Mouse (Mus musculus) forebrain, embryonic 11.5 days (tissue): ENCODE measurements around the gene Cisd2. TPM values are rescaled to one million over a fixed set of nuclear protein-coding genes. Genes with fewer than 3 reads are reported as not detected.

Experiments used
- ATAC-seq: fragments of 200-750 bp; cut with Nextera tagmentation; replicated peaks from 2 replicates; pipeline ENCODE4 v1.8.0; 2017; ENCODE audit warnings: moderate TSS enrichment; ENCODE audit not compliant: low FRiP score
- DNase-seq: peaks from one replicate; pipeline ENCODE4 v3.0.0-alpha.2; 2017; ENCODE audit warnings: low spot score
- H3K27ac ChIP-seq: fragments of 300-500 bp; sonication (generic); 2 replicates; pipeline ENCODE4 v1.5.1; 2014; ENCODE audit warnings: low read depth, low read length
- H3K27me3 ChIP-seq: fragments of 300-500 bp; sonication (generic); 2 replicates; pipeline ENCODE4 v1.6.1; 2014; ENCODE audit warnings: mild to moderate bottlenecking, low read length, mixed read lengths; ENCODE audit not compliant: control insufficient read depth, insufficient read depth
- H3K36me3 ChIP-seq: fragments of 300-500 bp; sonication (generic); 2 replicates; pipeline ENCODE4 v1.6.1; 2014; ENCODE audit warnings: mild to moderate bottlenecking, low read length, moderate library complexity, mixed read lengths; ENCODE audit not compliant: control insufficient read depth, insufficient read depth
- H3K4me1 ChIP-seq: fragments of 300-500 bp; sonication (generic); replicated peaks from 2 replicates; pipeline ENCODE4 v1.6.1; 2014; ENCODE audit warnings: low read length, mixed read lengths; ENCODE audit not compliant: control insufficient read depth, insufficient read depth
- H3K4me2 ChIP-seq: fragments of 300-500 bp; sonication (generic); 2 replicates; pipeline ENCODE4 v1.6.1; 2014; ENCODE audit warnings: low read depth, mild to moderate bottlenecking, low read length, moderate library complexity, mixed read lengths; ENCODE audit not compliant: severe bottlenecking
- H3K4me3 ChIP-seq: fragments of 300-500 bp; sonication (generic); 2 replicates; pipeline ENCODE4 v1.5.1; 2014; ENCODE audit warnings: low read depth, low read length
- H3K9ac ChIP-seq: fragments of 300-500 bp; sonication (generic); 2 replicates; pipeline ENCODE4 v1.6.1; 2014; ENCODE audit warnings: low read length
- H3K9me3 ChIP-seq: fragments of 300-500 bp; sonication (generic); 2 replicates; pipeline ENCODE4 v1.6.1; 2016; ENCODE audit warnings: low read length, mixed read lengths; ENCODE audit not compliant: control insufficient read depth
- WGBS: fragments of 180-500 bp; shearing (Covaris S2); extraction: QIAGEN DNeasy Blood & Tissue Kit; methylation state at CpG from one replicate; pipeline ENCODE4 v1.1.7; 2014; 5-methylcytosine and 5-hydroxymethylcytosine counted together
- polyA plus RNA-seq: library from polyadenylated mRNA; unstranded; fragments of >200 nt; fragmentation: Nextera tagmentation; extraction: Ambion mirVana; gene quantifications from 2 replicates; pipeline ENCODE4 v1.2.1, GENCODE M21; 2014

Cisd2 gene
- polyA plus RNA-seq, 1 experiment from 2014 or later = 99.7 TPM

DNA sequence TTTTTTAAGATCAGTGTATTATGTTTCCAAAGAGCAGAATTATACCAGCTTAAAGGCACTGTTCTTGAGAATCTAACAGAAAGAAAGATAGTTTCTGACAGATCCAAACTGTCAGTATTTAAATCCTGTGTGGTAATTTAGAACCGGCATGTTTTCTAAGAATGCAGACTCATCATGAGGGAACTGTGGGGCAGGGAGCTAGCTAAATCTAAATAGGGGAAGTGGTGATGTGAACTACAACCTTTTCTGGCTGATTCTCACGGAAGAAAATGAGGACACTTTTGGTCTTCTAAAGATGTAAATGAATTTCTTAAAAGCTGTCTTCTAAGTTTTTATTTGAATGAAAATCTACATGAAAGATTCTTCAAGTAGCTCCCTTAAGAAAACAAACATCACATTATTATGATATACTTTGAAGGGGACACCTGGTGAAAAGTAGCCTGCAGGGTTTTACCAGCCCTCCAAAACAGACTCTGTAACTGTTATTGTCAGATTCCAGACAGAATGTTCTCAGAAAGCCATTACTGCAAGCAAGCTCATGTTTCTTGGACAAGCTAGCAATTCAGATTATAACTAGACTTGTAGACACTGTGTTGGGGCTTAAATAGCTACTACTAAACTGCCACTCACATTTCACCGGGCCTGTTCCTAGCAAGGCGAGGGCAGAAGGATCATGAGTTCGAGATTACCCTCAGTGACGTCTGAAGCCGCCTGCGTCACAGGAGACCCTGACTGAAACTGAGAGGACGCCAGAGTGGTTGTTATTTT lies 3.0 kb downstream of the Cisd2 start:
- Histone ChIP-seq H3K9me3 (no peaks in the 10 kb centered on the region), H3K4me2 (no peak overlapping the region), H3K36me3 (no peaks in the 10 kb centered on the region), H3K27me3 (no peaks in the 10 kb centered on the region), H3K4me3 (no peak overlapping the region), H3K4me1 (no peaks in the 10 kb centered on the region), H3K9ac (no peak overlapping the region), H3K27ac (no peak overlapping the region)
- no peak for ATAC-seq
- DNase-seq = no peak
- WGBS = 90% methylated on average over 9 of the region's 9 CpGs

DNA sequence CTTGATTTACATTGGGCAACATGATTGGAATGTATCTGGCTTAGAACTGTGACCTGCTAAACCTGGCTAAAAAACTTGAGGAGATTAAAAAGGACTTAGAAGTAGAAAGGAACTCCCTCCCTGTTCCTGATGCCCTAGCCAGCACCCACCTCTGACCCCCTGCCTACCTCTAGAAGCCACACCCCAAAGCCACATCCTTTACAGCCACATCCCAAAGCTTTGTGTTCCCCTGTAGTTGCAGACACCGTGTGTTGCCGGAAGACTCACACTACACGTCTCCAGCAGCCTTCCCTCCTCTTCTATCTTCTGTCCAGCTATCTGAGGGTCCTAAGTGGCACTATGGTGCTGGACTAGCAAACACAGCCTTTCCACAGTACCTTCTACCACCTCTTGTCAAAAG lies 5.9 kb downstream of the Cisd2 start:
- Histone ChIP-seq H3K9ac (no peak overlapping the region), H3K4me1 (no peaks in the 10 kb centered on the region), H3K9me3 (no peaks in the 10 kb centered on the region), H3K4me3 (no peak overlapping the region), H3K36me3 (no peaks in the 10 kb centered on the region), H3K4me2 (no peak overlapping the region), H3K27ac (no peak overlapping the region), H3K27me3 (no peaks in the 10 kb centered on the region)
- DNase-seq = no peak
- 81% methylated on average over 3 of the region's 3 CpGs for WGBS
- no peak for ATAC-seq

DNA sequence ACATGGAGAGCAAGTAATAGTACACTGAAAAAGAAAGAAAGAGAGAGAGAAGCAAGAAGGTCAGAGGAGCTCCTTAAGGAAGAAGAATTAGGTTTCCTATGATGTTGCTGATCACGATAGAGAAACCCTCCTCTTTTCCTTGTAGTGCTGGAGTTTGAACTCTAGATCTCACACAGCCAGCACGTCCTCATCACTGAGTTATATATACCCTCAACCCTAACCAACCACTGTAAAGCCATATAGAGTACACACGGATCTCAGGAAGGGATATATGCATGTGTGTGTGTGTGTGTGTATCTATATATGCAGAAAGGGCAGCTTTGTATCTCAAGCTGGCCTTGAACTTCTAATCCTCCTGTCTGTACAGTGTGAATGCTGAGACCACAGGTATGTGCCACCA lies 6.5 kb downstream of the Cisd2 start:
- no peak for ATAC-seq
- Histone ChIP-seq H3K27ac (no peak overlapping the region), H3K36me3 (no peaks in the 10 kb centered on the region), H3K4me2 (no peak overlapping the region), H3K4me1 (no peaks in the 10 kb centered on the region), H3K27me3 (no peaks in the 10 kb centered on the region), H3K9me3 (no peaks in the 10 kb centered on the region), H3K9ac (no peak overlapping the region), H3K4me3 (no peak overlapping the region)
- no peak for DNase-seq
- 82% methylated on average over 3 of the region's 3 CpGs for WGBS

DNA sequence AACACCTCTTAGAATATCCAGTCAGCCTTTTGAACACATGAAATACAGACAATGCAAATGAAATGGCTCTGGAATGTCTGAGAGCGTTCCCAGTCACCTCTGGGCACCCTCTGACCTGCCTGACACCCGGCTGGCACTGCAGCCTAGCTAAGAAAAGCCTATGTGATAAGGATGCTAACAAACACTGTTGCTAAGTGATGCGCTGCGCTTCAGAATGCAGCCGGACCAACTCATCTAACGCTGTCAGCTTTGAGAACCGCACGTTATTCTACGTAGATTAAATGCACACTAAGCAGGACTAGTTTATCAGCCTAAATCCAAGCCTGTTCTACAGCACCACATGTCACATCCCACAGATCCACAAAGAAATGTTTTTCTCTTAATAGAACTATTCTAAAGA lies 11.9 kb downstream of the Cisd2 start:
- H3K4me2 ChIP-seq = no peak overlapping the region
- no peak for DNase-seq
- 59% methylated on average over 9 of the region's 9 CpGs for WGBS
- H3K36me3 ChIP-seq = peaks cover 5% of the 10 kb centered on the region; the same call in 1 of the 2 replicates
- ATAC-seq = no peak
- H3K4me1 ChIP-seq = no peaks in the 10 kb centered on the region
- H3K9ac ChIP-seq = no peak overlapping the region; the same call in 1 of the 2 replicates
- no peak overlapping the region for H3K4me3 ChIP-seq
- H3K27ac ChIP-seq = no peak overlapping the region
- H3K9me3 ChIP-seq = no peaks in the 10 kb centered on the region
- no peaks in the 10 kb centered on the region for H3K27me3 ChIP-seq

DNA sequence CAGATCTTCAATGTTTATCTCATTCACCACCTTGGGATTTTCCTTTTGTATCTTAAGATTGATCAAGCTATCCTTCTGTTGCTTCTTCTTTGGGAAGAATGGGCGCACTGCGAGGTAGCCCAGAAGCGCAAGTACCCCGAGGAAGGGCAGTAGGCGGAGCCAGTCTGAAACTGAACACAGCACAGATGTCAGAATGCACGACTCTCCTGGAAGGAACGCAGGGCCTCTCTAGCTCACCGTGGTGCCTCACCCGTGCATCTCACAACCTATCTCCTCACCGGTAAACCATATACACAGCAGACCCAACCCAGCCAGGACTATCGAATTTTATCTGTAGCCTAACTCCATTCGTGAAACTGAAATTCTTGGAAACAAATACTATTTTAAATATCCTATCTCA lies 12.7 kb downstream of the Cisd2 start:
- H3K4me2 ChIP-seq = no peak overlapping the region
- DNase-seq (no peak), ATAC-seq (no peak)
- no peak overlapping the region for H3K27ac ChIP-seq
- H3K4me1 ChIP-seq = no peaks in the 10 kb centered on the region
- no peaks in the 10 kb centered on the region for H3K9me3 ChIP-seq
- H3K9ac ChIP-seq = no peak overlapping the region
- no peak overlapping the region for H3K4me3 ChIP-seq
- H3K36me3 ChIP-seq = peaks cover 5% of the 10 kb centered on the region; the same call in 1 of the 2 replicates
- no peaks in the 10 kb centered on the region for H3K27me3 ChIP-seq
- 89% methylated on average over 12 of the region's 12 CpGs for WGBS

DNA sequence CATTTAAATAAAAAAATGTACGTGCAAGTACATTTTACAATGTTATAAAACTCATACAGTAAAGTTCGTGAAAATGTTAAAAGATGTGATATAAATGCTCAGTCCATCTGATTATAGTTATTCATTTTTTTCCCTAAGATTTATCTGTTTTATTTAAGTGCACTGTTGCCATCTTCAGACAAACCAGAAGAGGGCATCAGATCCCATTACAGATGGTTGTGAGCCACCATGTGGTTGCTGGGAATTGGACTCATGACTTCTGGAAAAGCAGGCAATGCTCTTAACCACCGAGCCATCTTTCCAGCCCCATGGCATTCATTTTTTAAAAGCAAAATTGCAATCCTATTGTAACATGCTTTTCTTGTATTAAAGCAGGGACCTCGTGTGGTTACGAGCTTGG lies 14.5 kb downstream of the Cisd2 start:
- Histone ChIP-seq H3K27ac (no peak overlapping the region), H3K27me3 (no peaks in the 10 kb centered on the region), H3K4me2 (no peak overlapping the region), H3K9ac (no peak overlapping the region), H3K4me1 (no peaks in the 10 kb centered on the region), H3K4me3 (no peak overlapping the region), H3K36me3 (peaks cover 5% of the 10 kb centered on the region; the same call in 1 of the 2 replicates), H3K9me3 (no peaks in the 10 kb centered on the region)
- DNase-seq = no peak
- 96% methylated on average over 5 of the region's 5 CpGs for WGBS
- ATAC-seq = no peak

DNA sequence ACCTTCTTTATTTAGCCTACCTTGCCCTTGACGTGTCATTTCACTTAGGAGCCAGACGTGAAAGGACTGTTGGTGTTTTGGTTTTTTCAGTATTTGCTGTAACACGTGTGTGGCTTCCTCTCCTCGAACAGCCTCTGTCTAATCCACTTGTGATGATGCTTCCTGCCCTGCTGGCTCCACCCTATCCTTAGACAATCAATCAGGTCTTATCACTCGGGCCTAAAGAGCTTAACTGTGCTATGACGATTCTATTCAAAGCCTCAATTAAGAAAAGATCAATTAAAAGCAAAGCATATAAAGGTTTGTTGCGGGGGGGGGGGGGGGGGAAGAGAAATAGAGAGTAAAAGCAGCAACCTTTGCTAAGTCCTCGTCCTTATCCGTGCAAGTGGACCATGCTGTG lies 16.4 kb downstream of the Cisd2 start:
- no peak overlapping the region for H3K4me3 ChIP-seq
- H3K27me3 ChIP-seq = no peaks in the 10 kb centered on the region
- ATAC-seq (no peak), DNase-seq (no peak)
- 78% methylated on average over 8 of the region's 9 CpGs for WGBS
- no peak overlapping the region for H3K4me2 ChIP-seq
- no peak overlapping the region for H3K9ac ChIP-seq
- no peaks in the 10 kb centered on the region for H3K4me1 ChIP-seq
- H3K36me3 ChIP-seq = peaks cover 5% of the 10 kb centered on the region; the same call in 1 of the 2 replicates
- H3K27ac ChIP-seq = no peak overlapping the region
- H3K9me3 ChIP-seq = no peaks in the 10 kb centered on the region

DNA sequence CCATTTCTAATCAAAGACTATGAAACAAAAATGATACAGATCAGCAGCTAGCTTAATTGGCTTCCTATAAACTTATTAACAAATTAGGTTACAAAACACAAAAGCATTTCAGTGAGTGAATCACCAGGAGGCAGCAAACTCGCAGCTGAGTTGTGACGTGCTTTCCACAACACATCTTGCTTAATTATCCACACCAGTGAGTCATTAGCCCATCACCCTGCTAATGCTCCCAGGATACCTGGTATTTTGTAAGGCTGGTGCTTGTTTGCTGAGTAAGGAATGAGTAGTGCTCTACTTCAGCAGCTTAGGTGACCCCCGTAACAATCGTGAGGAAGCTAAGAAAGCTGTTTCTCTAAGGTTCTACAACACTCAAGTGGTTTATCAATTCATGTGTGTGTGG lies 19.1 kb downstream of the Cisd2 start:
- WGBS = 75% methylated on average over 4 of the region's 4 CpGs
- H3K27me3 ChIP-seq = no peaks in the 10 kb centered on the region
- peaks cover 3% of the 10 kb centered on the region; the same call in 1 of the 2 replicates for H3K36me3 ChIP-seq
- H3K9me3 ChIP-seq = no peaks in the 10 kb centered on the region
- H3K4me3 ChIP-seq = no peak overlapping the region
- no peak overlapping the region for H3K27ac ChIP-seq
- no peak overlapping the region for H3K9ac ChIP-seq
- H3K4me2 ChIP-seq = no peak overlapping the region
- ATAC-seq (no peak), DNase-seq (no peak)
- no peaks in the 10 kb centered on the region for H3K4me1 ChIP-seq

DNA sequence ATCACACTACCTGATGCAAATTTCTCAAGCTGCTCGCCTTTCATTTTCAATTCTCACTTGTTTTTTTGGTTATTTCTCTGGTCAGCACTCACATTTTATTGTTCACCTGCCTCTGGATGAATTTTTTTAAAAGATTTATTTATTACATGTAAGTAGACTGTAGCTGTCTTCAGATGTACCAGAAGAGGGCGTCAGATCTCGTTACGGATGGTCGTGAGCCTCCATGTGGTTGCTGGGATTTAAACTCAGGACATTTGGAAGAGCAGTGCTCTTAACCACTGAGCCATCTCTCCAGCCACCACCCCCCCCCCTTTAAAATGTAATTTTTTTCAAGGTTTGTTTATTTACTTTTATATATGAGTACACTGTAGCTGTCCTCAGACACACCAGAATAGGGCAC lies 19.9 kb downstream of the Cisd2 start:
- no peak overlapping the region for H3K27ac ChIP-seq
- no peaks in the 10 kb centered on the region for H3K9me3 ChIP-seq
- DNase-seq (no peak), ATAC-seq (no peak)
- no peak overlapping the region for H3K4me2 ChIP-seq
- no peaks in the 10 kb centered on the region for H3K4me1 ChIP-seq
- H3K36me3 ChIP-seq = no peaks in the 10 kb centered on the region; the same call in 1 of the 2 replicates
- no peak overlapping the region for H3K4me3 ChIP-seq
- WGBS = 78% methylated on average over 5 of the region's 5 CpGs
- no peaks in the 10 kb centered on the region for H3K27me3 ChIP-seq
- no peak overlapping the region for H3K9ac ChIP-seq
